Mouse (Mus musculus): ENCODE measurements around the gene Cldn22.

DNA sequence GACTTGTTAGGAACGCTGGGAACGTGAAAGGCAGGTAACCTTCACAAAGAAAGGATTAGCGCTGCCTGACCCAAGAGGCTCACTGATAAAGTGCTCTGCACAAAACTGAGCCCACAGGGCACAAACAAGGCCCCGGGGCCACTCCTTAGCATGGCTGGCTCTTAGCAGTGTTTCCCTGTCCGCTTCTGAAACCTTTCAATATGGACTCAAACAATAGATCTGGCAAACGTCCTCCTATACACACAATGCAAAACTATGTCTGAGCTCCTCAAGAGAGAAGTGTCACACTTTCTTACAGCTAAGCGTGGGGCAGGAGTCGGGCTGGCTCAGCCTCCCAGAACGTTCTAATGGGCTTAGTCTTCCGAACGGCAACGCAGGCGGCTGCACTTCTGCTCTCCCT is at the start of gene Cldn22:
- TF ChIP-seq USF1 (IDR thresholded peaks at IDR 0.05; ENCODE audit: low read depth) = no peak
- TF ChIP-seq CTCF (IDR thresholded peaks at IDR 0.05; ENCODE audit: control insufficient read depth, insufficient read depth, insufficient read length) = no peak
- no peak for TF ChIP-seq MAX (IDR thresholded peaks at IDR 0.05)
- no peak for TF ChIP-seq MYOD1 (IDR thresholded peaks at IDR 0.05; ENCODE audit: control insufficient read depth, insufficient read length, low read depth)
- TF ChIP-seq CEBPB (IDR thresholded peaks at IDR 0.05; ENCODE audit: low read depth) = no peak
- no peak for TF ChIP-seq MYOG (IDR thresholded peaks at IDR 0.05; ENCODE audit: control insufficient read depth, extremely low read depth, insufficient read length)

All from C2C12 (cell line).